Mouse (Mus musculus) embryonic fibroblast, embryonic 13.5 days (primary cell): ENCODE data around the gene Zfp1.

ENCODE experiments used
- CTCF ChIP-seq: IDR thresholded peaks from 2 replicates; pipeline ENCODE4 v1.5.1; 2011; ENCODE audit warnings: mild to moderate bottlenecking, control low read depth, low read length, moderate library complexity, borderline replicate concordance; ENCODE audit not compliant: insufficient read depth
- POLR2A ChIP-seq: IDR thresholded peaks from 2 replicates; pipeline ENCODE4 v1.6.1; 2011; ENCODE audit warnings: low read depth, mild to moderate bottlenecking, control low read depth, low read length, moderate library complexity

DNA sequence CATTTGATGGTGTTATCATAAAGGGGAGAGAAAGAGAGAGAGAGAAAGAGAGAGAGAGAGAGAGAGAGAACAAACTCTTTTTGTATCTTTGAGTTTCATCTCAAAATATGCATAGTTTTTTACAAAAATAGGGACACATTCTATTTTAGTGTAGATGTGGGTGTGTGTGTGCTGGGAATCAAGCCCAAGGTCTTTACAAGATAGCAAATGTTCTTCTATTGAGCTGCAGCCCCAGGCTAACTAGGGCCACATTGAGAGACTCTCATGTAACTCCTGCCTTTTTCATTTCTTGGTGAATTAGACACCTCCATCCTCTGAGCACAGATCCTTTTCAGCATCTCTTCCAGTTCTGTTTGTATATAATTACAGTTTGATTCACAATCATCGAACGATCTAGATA, 2.1 kb upstream of the Zfp1 start:
- TF ChIP-seq POLR2A, result no peak
- TF ChIP-seq CTCF, result no peak
